Mouse (Mus musculus): Measurements from ENCODE around the gene Tnik. TPM values are rescaled to one million over a fixed set of nuclear protein-coding genes. Genes with fewer than 3 reads are reported as not detected.
A peak's percentile ranks its signal among the peaks of the same experiment; 100 is the strongest.

Gene Tnik
- polyA plus RNA-seq, 1 experiment from 2014 or later = 18.3 TPM

- Histone ChIP-seq H3K9me3 (no peaks in the 10 kb centered on the region), H3K9ac (no peak overlapping the region), H3K4me2 (replicated peaks) (no peak overlapping the region), H3K36me3 (no peaks in the 10 kb centered on the region), H3K27ac (no peak overlapping the region), H3K4me1 (peaks cover 10% of the 10 kb centered on the region; the same call in 1 of the 2 replicates), H3K27me3 (no peaks in the 10 kb centered on the region), H3K4me3 (no peak overlapping the region)
- no peak for ATAC-seq (ENCODE audit: insufficient number of reproducible peaks, insufficient read depth, low FRiP score, low TSS enrichment)
- 58% methylated on average over 2 of the region's 2 CpGs for WGBS
These were observed 95.4 kb downstream of the Tnik start for GRCm38 (mm10) chr3:28358391-28358790.

GRCm38 (mm10) chr3:28359138-28359537, 96.1 kb downstream of the Tnik start:
- H3K4me2 ChIP-seq (replicated peaks) = peak overlapping the region; percentile 7; the same call in 1 of the 2 replicates
- no peaks in the 10 kb centered on the region for H3K27me3 ChIP-seq
- no peak overlapping the region for H3K9ac ChIP-seq
- ATAC-seq (ENCODE audit: insufficient number of reproducible peaks, insufficient read depth, low FRiP score, low TSS enrichment) = 0 out of 2 replicates have a peak, but pooled peaks have one; percentile 56
- H3K36me3 ChIP-seq = no peaks in the 10 kb centered on the region
- H3K4me1 ChIP-seq = peaks cover 10% of the 10 kb centered on the region; the same call in 1 of the 2 replicates
- 24% methylated on average over 6 of the region's 6 CpGs for WGBS
- no peak overlapping the region for H3K27ac ChIP-seq
- H3K4me3 ChIP-seq = no peak overlapping the region
- H3K9me3 ChIP-seq = no peaks in the 10 kb centered on the region

- Histone ChIP-seq H3K4me1 (peaks cover 10% of the 10 kb centered on the region; the same call in 1 of the 2 replicates), H3K4me2 (replicated peaks) (no peak overlapping the region), H3K9ac (no peak overlapping the region), H3K27me3 (no peaks in the 10 kb centered on the region), H3K9me3 (no peaks in the 10 kb centered on the region), H3K27ac (no peak overlapping the region), H3K36me3 (no peaks in the 10 kb centered on the region), H3K4me3 (no peak overlapping the region)
- WGBS = 84% methylated on average over 6 of the region's 6 CpGs
- ATAC-seq (ENCODE audit: insufficient number of reproducible peaks, insufficient read depth, low FRiP score, low TSS enrichment) = no peak
These were observed 98.0 kb downstream of the Tnik start for GRCm38 (mm10) chr3:28361056-28361455.

GRCm38 (mm10) chr3:28363441-28364125, 100.6 kb downstream of the Tnik start:
- Histone ChIP-seq H3K27me3 (no peaks in the 10 kb centered on the region), H3K4me3 (no peak overlapping the region), H3K4me2 (replicated peaks) (no peak overlapping the region), H3K36me3 (no peaks in the 10 kb centered on the region), H3K9me3 (no peaks in the 10 kb centered on the region), H3K4me1 (peaks cover 5% of the 10 kb centered on the region; the same call in 1 of the 2 replicates), H3K9ac (no peak overlapping the region), H3K27ac (no peak overlapping the region)
- ATAC-seq (ENCODE audit: insufficient number of reproducible peaks, insufficient read depth, low FRiP score, low TSS enrichment) = no peak
- WGBS = 32% methylated on average over 5 of the region's 5 CpGs

GRCm38 (mm10) chr3:28368746-28369145, 105.7 kb downstream of the Tnik start:
- Histone ChIP-seq H3K27ac (no peak overlapping the region), H3K36me3 (no peaks in the 10 kb centered on the region), H3K9ac (no peak overlapping the region), H3K4me1 (no peaks in the 10 kb centered on the region), H3K9me3 (no peaks in the 10 kb centered on the region), H3K4me3 (no peak overlapping the region), H3K4me2 (replicated peaks) (no peak overlapping the region), H3K27me3 (no peaks in the 10 kb centered on the region)
- 77% methylated on average over 5 of the region's 5 CpGs for WGBS
- ATAC-seq (ENCODE audit: insufficient number of reproducible peaks, insufficient read depth, low FRiP score, low TSS enrichment) = no peak

- Histone ChIP-seq H3K27me3 (no peaks in the 10 kb centered on the region), H3K27ac (no peak overlapping the region), H3K9me3 (no peaks in the 10 kb centered on the region), H3K4me1 (no peaks in the 10 kb centered on the region), H3K9ac (no peak overlapping the region), H3K4me2 (replicated peaks) (no peak overlapping the region), H3K36me3 (no peaks in the 10 kb centered on the region), H3K4me3 (no peak overlapping the region)
- 89% methylated on average over 1 of the region's 1 CpGs for WGBS
- no peak for ATAC-seq (ENCODE audit: insufficient number of reproducible peaks, insufficient read depth, low FRiP score, low TSS enrichment)
These were observed 106.3 kb downstream of the Tnik start for GRCm38 (mm10) chr3:28369266-28369665.

GRCm38 (mm10) chr3:28369698-28370097, 106.7 kb downstream of the Tnik start:
- H3K9ac ChIP-seq = no peak overlapping the region
- H3K36me3 ChIP-seq = no peaks in the 10 kb centered on the region
- H3K27ac ChIP-seq = no peak overlapping the region
- no peak overlapping the region for H3K4me2 ChIP-seq (replicated peaks)
- H3K4me1 ChIP-seq = no peaks in the 10 kb centered on the region
- H3K27me3 ChIP-seq = no peaks in the 10 kb centered on the region
- H3K4me3 ChIP-seq = no peak overlapping the region
- ATAC-seq (ENCODE audit: insufficient number of reproducible peaks, insufficient read depth, low FRiP score, low TSS enrichment) = no peak
- WGBS = 83% methylated on average over 5 of the region's 5 CpGs
- H3K9me3 ChIP-seq = no peaks in the 10 kb centered on the region

GRCm38 (mm10) chr3:28371583-28371982, 108.6 kb downstream of the Tnik start:
- WGBS = 93% methylated on average over 1 of the region's 1 CpGs
- H3K4me2 ChIP-seq (replicated peaks) = no peak overlapping the region
- H3K27ac ChIP-seq = no peak overlapping the region
- no peak overlapping the region for H3K4me3 ChIP-seq
- no peaks in the 10 kb centered on the region for H3K4me1 ChIP-seq
- H3K27me3 ChIP-seq = no peaks in the 10 kb centered on the region
- no peak for ATAC-seq (ENCODE audit: insufficient number of reproducible peaks, insufficient read depth, low FRiP score, low TSS enrichment)
- no peaks in the 10 kb centered on the region for H3K9me3 ChIP-seq
- H3K36me3 ChIP-seq = no peaks in the 10 kb centered on the region
- H3K9ac ChIP-seq = no peak overlapping the region

GRCm38 (mm10) chr3:28372459-28372858, 109.4 kb downstream of the Tnik start:
- WGBS = 94% methylated on average over 2 of the region's 2 CpGs
- no peak for ATAC-seq (ENCODE audit: insufficient number of reproducible peaks, insufficient read depth, low FRiP score, low TSS enrichment)
- Histone ChIP-seq H3K36me3 (no peaks in the 10 kb centered on the region), H3K9ac (no peak overlapping the region), H3K4me2 (replicated peaks) (no peak overlapping the region), H3K9me3 (no peaks in the 10 kb centered on the region), H3K27ac (no peak overlapping the region), H3K4me3 (no peak overlapping the region), H3K4me1 (no peaks in the 10 kb centered on the region), H3K27me3 (no peaks in the 10 kb centered on the region)

- ATAC-seq (ENCODE audit: insufficient number of reproducible peaks, insufficient read depth, low FRiP score, low TSS enrichment) = no peak
These were observed 111.9 kb downstream of the Tnik start for GRCm38 (mm10) chr3:28374738-28375510.

GRCm38 (mm10) chr3:28380224-28380623, 117.2 kb downstream of the Tnik start:
- Histone ChIP-seq H3K4me2 (replicated peaks) (no peak overlapping the region), H3K4me3 (no peak overlapping the region), H3K4me1 (no peaks in the 10 kb centered on the region; the same call in 1 of the 2 replicates), H3K9ac (no peak overlapping the region), H3K36me3 (no peaks in the 10 kb centered on the region), H3K27me3 (no peaks in the 10 kb centered on the region), H3K27ac (no peak overlapping the region), H3K9me3 (no peaks in the 10 kb centered on the region)
- 51% methylated on average over 2 of the region's 2 CpGs for WGBS
- ATAC-seq (ENCODE audit: insufficient number of reproducible peaks, insufficient read depth, low FRiP score, low TSS enrichment) = no peak

More at GRCm38 (mm10) chr3:28374738-28375510, 111.9 kb downstream of the Tnik start:
- no peaks in the 10 kb centered on the region for H3K4me1 ChIP-seq
- no peaks in the 10 kb centered on the region for H3K27me3 ChIP-seq
- H3K4me3 ChIP-seq = no peak overlapping the region
- no peak overlapping the region for H3K4me2 ChIP-seq (replicated peaks)
- H3K36me3 ChIP-seq = no peaks in the 10 kb centered on the region
- no peak overlapping the region for H3K27ac ChIP-seq
- no peak overlapping the region for H3K9ac ChIP-seq
- 89% methylated on average over 6 of the region's 6 CpGs for WGBS
- no peaks in the 10 kb centered on the region for H3K9me3 ChIP-seq

Data from embryonic facial prominence, embryonic 12.5 days (tissue).